Mouse (Mus musculus) lung, postnatal 25 days (tissue): ENCODE results near the gene Arnt2.

Experiments used
- DNase-seq: peaks from one replicate; pipeline ENCODE4 v3.0.0; 2022; ENCODE audit warnings: low spot score

Arnt2 gene

DNA sequence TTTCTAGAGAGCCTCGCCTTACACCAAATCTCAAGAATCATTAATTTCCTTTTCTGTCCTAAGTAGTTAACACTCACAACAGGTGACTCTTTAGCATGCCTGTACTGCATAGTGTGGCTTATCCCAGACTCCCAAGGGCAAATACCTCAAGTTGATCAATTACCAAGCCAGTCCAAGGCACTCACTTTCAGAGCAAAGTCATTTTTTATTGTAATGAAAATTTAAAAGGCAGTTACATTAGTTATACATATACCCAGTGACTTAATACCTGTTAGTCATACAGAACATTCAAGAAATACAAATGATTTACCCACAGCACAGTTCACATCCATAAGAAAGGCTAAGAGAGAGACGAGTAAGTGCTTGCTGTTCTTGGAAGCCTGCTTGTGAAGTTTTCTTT, 163.9 kb downstream of the Arnt2 start:
- no peak for DNase-seq

- DNase-seq = peak; percentile 18
Observed at GRCm38 (mm10) chr7:84240406-84240805, 169.6 kb downstream of the Arnt2 start.

GRCm38 (mm10) chr7:84237655-84238054, 172.3 kb downstream of the Arnt2 start:
- peak; percentile 64 for DNase-seq

GRCm38 (mm10) chr7:84231396-84231795, 178.6 kb downstream of the Arnt2 start:
- no peak for DNase-seq

- no peak for DNase-seq
Observed at GRCm38 (mm10) chr7:84227652-84228051, 182.3 kb downstream of the Arnt2 start.

- DNase-seq = no peak
Observed at GRCm38 (mm10) chr7:84226909-84227308, 183.1 kb downstream of the Arnt2 start.

DNA sequence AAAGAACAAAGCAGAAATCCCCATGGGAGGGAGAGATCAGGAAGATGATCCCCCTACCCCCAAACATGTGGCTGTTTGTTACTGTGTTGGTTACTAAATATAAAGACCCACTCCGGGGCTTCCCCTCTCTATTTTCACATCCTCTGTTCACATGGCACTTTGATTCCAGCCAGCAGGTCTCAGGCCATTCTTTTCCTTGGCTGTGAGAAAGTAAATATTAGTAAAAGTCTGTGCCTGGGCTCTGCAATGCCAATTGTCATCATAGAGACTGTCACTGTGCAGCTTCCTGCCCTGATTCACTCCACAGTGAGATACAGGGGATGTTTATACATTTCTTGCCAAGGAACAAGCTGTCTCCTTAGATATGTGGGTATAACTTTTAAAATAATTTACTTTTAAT, 197.9 kb downstream of the Arnt2 start:
- peak; percentile 80 for DNase-seq

GRCm38 (mm10) chr7:84210585-84211291, 199.2 kb downstream of the Arnt2 start:
- no peak for DNase-seq

GRCm38 (mm10) chr7:84203981-84204380, 206.0 kb downstream of the Arnt2 start:
- DNase-seq = no peak

DNA sequence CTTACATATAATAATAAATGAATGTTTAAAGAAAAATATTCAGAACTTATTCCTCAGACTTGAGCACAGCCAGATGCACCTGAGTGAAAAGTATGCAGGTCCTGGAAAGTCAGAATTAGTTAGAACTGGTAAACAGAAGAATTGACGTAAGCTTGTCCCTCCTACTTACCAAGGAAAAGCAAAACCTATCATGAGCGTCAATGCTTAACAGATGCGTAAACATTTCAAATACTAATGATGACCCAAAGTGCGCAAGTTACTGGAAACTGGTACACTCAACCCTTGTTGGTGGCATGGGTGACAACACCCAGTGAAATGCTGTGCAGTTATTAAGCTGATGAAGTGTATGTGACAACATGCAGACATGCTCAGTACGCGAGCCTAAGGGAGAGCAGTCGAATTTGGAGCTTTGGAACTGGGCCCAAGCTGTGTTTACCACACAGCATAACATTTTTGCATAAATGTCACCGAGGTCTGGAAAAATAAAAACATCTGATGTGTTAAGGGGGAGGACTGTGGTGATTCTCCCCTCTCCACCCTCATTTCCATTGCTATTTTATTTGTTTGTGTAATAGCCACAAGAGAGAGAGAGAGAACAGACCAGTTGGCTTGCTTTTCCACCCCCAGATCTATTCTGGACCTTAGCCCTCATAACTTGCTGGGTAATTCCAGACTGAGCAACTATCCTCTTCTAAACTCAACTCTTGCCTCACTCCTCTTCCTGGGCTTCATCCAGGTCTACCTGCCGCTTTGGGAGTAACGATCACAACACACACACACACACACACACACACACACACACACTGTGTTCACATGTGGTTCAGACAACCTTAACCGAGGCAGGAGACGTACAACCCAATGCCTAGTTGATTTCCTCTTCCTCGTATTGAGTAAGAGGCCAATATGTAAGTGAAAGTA, 208.6 kb downstream of the Arnt2 start:
- peak; percentile 50 for DNase-seq

GRCm38 (mm10) chr7:84197208-84197860, 212.6 kb downstream of the Arnt2 start:
- no peak for DNase-seq
